Mouse (Mus musculus) heart, adult 2 months (tissue): Measurements from ENCODE around the gene Ush1c.

Experiments
- CTCF ChIP-seq: fragments of 200-600 bp; IDR thresholded peaks from 2 replicates; pipeline ENCODE4 v1.8.1; 2022; ENCODE audit warnings: antibody characterized with exemption, mild to moderate bottlenecking, moderate library complexity
- EP300 ChIP-seq: fragments of 200-500 bp; IDR thresholded peaks from 2 replicates; pipeline ENCODE4 v1.6.1; 2011; ENCODE audit warnings: low read depth, low read length, control low read depth; ENCODE audit not compliant: insufficient read depth

DNA sequence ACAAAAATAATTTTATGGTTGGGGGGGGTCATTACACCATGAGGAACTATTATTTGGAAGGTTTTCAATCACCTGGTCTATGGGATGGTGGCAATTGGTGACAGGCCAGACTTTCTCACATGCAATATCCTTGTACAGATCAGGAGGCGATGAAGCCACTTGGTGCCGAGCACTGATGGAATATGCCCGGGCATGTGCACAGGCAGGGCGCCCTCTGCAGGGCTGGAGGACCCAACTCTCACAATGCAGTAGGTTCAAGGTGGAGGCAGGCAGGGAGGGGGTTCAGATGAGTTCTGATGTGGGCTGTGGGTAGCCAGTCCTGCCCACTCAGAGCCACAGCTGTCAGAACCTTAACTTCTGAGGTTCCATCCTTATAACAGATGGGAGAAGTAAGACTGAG is 13.5 kb upstream of the Ush1c start:
- TF ChIP-seq CTCF (no peak), EP300 (no peak)
